Mouse (Mus musculus) lung, adult 2 months (tissue): ENCODE results near the gene Cask.

ENCODE experiments used
- CTCF ChIP-seq: fragments of 200-500 bp; IDR thresholded peaks from 2 replicates; pipeline ENCODE4 v1.5.1; 2011; ENCODE audit warnings: mild to moderate bottlenecking, low read length, control low read depth; ENCODE audit not compliant: insufficient read depth
- POLR2A ChIP-seq: fragments of 200-500 bp; IDR thresholded peaks from 2 replicates; pipeline ENCODE4 v1.6.1; 2011; ENCODE audit warnings: low read depth, mild to moderate bottlenecking, control low read depth, low read length, borderline replicate concordance; ENCODE audit errors: extremely low read depth

DNA sequence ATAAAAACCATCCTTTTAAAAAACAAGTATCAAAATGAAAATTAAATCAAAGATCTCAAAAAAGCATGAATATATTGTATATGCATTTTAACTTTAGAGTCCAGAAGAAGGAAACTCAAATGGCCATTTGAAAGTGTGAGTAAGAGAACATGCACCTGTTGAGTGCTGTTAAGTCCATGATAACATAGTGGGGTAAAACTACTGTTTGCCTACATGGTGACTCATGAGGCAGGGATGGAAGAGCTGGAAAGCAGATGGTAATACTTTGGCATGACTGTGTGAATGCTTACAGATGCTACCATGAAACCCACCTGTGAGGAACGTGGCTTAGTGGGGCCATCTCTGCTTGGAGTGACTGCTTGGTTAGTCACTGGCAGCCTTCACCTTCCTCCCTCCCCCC, 132.9 kb downstream of the Cask start:
- TF ChIP-seq POLR2A: no peak
- TF ChIP-seq CTCF: no peak
